Mouse (Mus musculus) thymus, postnatal 25 days (tissue): ENCODE results near the gene Mtrf1l.

ENCODE experiments used
- DNase-seq: peaks from one replicate; pipeline ENCODE4 v3.0.0; 2022

Gene Mtrf1l

GRCm38 (mm10) chr10:5823740-5824491 is at the start of gene Mtrf1l:
Gene Mtrf1l (minus strand): TSS chr10:5823910.
- DNase-seq, result peak; percentile 99

- no peak for DNase-seq
Measured at GRCm38 (mm10) chr10:5871081-5871480, 47.4 kb upstream of the Mtrf1l start.

DNA sequence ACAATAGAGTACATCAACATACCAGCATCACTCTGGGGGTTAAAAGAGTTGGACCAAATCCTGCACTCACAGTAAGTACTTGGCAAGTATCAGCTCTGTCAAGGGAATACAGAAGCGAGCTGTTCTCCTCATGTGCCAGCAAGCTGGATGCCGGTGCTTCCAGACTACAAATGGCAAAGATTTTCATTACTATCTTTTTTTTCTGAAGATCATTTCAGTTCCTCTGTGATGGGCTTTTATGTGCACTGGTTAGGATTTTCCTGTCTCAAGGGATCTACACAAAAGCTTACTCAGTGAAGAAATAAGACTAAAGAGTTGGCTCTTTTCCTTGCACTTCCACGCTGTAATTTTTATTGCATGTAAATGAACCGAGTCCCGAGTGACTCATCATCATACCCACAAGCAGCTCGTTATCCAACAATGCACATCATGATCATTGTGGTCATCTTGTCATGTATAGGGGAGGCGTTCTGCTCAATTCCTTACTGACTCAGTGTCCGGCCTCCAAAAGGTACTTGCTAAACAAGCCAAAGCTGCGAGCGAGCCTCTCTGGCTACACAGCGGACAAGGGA is 44.4 kb upstream of the Mtrf1l start:
- DNase-seq, result no peak

DNA sequence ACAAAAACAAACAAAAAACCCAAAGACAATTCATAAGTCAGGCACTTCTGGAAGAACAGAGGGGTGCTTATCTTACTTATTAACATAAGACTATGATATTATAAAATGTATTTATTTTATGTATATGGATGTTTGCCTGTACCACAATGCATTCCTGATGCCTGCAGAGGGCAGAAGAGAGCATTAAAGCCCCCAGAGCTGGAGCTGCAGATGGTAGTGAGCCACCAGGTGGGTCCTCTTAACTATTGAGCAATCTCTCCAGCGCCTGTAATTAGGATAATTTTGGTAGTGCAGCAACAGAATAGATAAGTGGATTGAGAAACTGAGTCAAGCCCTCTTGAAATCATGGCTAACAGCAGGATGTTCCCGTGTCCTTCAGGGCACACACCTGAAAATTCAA is 42.3 kb upstream of the Mtrf1l start:
- no peak for DNase-seq

DNA sequence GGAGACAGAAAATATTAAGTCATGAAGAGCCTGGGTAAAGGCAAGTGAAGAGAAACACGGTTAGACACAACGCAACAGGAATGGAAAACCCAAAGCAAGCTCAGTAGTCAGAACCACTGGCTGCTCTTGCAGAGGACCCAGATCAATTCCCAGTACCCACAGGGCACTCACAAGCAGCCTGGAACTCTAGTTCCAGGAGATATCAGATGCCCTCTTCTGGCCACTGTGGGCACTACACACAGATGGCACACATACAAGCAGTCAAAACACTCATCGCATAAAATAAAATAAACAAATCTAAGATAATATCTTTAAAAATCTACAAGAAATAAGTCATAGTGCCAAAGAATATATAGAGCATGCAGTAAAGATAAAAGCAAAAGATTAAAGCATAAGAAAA is 39.0 kb upstream of the Mtrf1l start:
- DNase-seq, result no peak

DNA sequence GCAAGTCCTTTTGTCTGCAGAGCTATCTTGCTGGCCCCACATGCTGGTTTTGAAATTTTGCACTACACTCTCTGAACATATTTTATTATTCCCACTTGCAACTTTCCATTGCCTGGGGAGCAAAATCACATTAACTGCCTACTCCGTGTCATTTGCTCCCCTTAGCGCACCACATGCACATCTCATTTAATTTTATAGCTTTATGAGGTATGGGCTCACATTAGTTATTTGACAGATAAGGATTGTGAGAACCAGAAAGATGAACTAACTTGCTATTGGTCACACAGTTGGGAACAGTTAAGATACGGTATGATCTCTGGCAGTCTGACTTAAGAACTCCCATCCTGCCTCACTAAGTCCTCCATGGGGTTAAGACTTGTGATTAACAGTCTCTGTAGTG is 37.1 kb upstream of the Mtrf1l start:
- DNase-seq, result no peak

GRCm38 (mm10) chr10:5859729-5860128 is 36.0 kb upstream of the Mtrf1l start:
- peak; percentile 15 for DNase-seq

- DNase-seq, result no peak
Measured at GRCm38 (mm10) chr10:5857996-5858549, 34.4 kb upstream of the Mtrf1l start.

GRCm38 (mm10) chr10:5853290-5853868 is 29.7 kb upstream of the Mtrf1l start:
- no peak for DNase-seq

DNA sequence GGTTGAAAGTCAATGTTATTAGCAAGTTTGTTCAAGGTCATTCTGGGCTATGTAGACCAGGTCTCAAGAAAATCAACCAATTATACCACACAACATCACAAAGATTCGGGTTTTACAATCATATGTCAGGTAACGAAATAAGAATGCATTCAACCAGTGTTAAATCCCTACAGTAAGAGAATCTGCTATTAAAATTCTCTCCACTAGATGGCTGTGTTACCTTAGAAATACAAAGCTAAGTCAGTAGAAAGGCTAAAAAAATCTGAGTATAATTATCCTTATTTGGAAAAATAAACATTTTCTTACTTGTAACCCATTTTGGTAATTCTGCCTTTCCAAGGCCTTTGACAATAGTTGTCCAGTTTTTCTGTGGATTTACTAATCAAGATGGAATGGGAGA is 23.2 kb upstream of the Mtrf1l start:
- DNase-seq, result no peak

- DNase-seq, result peak; percentile 72
Measured at GRCm38 (mm10) chr10:5841369-5841768, 17.7 kb upstream of the Mtrf1l start.

- DNase-seq, result no peak
Measured at GRCm38 (mm10) chr10:5826336-5827025, 2.8 kb upstream of the Mtrf1l start.

- DNase-seq, result peak; percentile 44
Measured at GRCm38 (mm10) chr10:5824779-5825178, 1.1 kb upstream of the Mtrf1l start.

DNA sequence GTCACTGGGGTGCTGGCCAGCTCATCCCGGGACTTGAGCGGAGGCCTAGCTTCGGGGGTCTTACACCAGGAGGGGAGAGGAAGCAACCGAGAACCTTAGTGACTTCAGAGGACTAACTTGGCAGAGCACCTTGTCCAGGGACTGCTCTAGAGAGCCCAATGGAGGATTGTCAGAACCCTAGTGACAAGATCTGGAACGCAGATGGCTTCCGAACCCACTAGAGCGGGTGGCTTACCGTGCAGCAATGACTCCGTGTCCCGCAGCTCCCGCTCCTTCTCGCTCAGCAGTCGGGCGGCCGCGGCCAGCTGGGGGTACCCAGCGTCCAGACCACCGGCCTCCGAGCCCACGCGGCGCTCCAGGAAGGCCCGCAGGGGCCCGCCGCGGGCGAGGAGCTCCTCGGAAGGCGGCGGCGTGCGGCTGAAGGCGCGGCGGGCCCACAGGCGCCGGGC is 395 bp downstream of the Mtrf1l start:
- DNase-seq, result no peak

DNA sequence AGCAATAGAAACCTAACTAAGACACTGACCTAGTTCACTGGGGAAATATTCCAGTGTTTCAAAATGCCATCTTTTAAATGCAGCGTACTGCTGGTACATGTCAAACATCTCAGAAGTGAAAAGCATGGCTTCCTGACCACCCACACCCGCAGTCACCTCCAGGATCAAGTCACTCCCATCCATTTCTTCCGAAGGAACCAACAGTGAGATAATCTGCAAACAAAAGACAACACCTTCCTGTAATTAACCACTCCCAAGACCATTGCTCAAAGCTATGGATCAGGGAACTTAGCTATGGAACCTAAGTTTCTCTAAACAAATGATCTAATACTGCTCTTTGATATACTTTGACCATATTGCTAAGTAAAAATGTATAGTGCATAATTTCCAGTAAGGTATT is 4.9 kb downstream of the Mtrf1l start:
- no peak for DNase-seq

- no peak for DNase-seq
Measured at GRCm38 (mm10) chr10:5815968-5816367, 7.7 kb downstream of the Mtrf1l start.

DNA sequence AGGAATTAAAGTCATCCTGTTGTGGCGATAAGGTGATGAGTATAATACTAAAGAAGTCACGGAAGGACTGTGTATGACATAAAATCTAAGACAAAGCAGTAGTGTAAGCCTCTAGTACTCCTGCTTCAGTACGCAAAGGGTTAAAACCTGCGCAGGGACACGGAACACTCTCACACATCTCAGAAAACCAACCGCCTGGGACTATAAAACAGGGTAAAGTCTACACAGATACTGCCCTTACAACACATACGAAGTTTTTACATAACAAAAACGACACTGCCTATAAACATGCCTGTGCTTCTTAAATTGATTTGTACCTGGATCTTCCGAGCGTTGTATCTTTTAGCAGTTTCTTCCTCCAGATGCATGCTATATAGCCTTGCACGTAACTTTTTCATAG is 10.0 kb downstream of the Mtrf1l start:
- no peak for DNase-seq

DNA sequence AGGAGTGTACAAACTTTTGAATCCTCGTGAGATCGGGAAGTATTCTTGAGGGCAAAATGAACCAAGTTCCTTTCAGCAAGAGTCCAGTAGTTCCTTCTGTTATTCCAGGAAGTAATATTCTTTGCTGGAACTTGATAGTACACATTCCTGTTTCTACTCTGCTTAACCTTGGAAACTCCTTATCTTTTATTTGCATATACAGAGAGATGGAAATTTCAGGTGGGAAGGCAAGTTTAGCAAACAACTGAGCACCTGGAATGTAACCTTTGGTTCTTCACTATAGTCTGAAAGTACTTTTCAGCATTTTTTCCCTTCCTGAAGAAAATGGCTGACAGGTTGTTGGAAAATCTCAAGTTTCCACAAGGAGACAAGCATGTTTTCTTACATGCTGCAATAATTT is 16.0 kb downstream of the Mtrf1l start:
- no peak for DNase-seq

- DNase-seq, result no peak
Measured at GRCm38 (mm10) chr10:5806996-5807395, 16.7 kb downstream of the Mtrf1l start.

DNA sequence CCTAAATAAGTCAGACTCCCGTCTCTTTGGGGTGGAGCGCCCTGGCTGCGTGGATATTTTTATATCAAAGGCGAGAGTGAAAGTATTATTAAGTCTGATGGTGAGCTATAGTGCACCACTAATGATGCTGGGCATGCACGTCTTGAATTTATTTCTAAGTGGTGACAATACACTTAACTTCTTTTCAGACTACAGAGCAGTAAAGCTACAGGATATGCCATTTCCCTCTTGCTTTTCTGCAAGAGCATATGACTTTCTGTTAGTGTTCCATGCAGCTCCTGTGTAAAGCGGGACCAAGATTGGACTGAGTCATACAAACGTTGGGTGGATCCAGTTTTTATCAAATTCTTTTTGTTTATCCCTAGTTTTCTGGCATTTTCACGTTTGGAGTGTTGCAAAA is 17.3 kb downstream of the Mtrf1l start:
- peak; percentile 34 for DNase-seq

- peak; percentile 97 for DNase-seq
Measured at GRCm38 (mm10) chr10:5805731-5806307, 17.9 kb downstream of the Mtrf1l start.

- DNase-seq, result peak; percentile 97
Measured at GRCm38 (mm10) chr10:5805243-5805730, 18.4 kb downstream of the Mtrf1l start, which contains the start of gene Fbxo5. Gene Fbxo5 (minus strand): TSS chr10:5805600.

GRCm38 (mm10) chr10:5804691-5805156 is 19.0 kb downstream of the Mtrf1l start:
- peak; percentile 44 for DNase-seq
